Mouse (Mus musculus): ENCODE results near the gene Asphd1.

Asphd1 gene

DNA sequence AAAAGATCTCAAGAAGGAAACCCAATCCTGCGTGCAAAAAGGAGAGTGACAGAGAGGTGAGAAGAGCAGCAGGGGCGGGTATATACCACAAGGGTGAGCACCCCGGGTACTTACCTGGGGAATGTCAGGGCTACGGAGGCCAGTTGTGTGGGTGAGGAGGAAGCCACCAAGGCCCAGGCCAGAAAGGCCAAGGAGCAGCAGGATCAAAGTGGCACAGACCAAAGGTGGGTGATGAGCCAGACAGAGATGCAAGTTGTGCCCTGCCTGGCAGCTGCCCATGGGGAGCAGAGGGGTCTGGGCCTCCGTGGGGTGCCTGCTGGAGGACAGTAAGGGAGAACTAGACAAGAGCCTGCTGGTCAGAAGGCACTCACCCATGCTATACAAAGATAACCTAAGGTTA, 52.5 kb downstream of the Asphd1 start:
- in situ Hi-C loops (cut with MboI): no loop called here
